Mouse (Mus musculus): ENCODE data around the gene Zfp683. TPM values are rescaled to one million over a fixed set of nuclear protein-coding genes. Genes with fewer than 3 reads are reported as not detected.

Zfp683 gene
- not detected for total RNA-seq (2021)

GRCm38 (mm10) chr4:134053538-134053937 is at the start of gene Zfp683:
TSS of gene Zfp683 (plus strand) at chr4:134053838.
- DNase-seq (ENCODE audit: extremely low spot score in 1 of 2, low spot score in 2 of 2), result no peak
- intact Hi-C loops (cut with DNase I), result no loop called here

- no peak for DNase-seq (ENCODE audit: extremely low spot score in 1 of 2, low spot score in 2 of 2)
- intact Hi-C loops (cut with DNase I), result no loop called here
Observed at GRCm38 (mm10) chr4:134005581-134006358, 47.9 kb upstream of the Zfp683 start.

GRCm38 (mm10) chr4:134006845-134007244 is 46.8 kb upstream of the Zfp683 start:
- intact Hi-C loops (cut with DNase I), result no loop called here
- DNase-seq (ENCODE audit: extremely low spot score in 1 of 2, low spot score in 2 of 2), result no peak

GRCm38 (mm10) chr4:134009709-134010108 is 43.9 kb upstream of the Zfp683 start:
- intact Hi-C loops (cut with DNase I), result no loop called here
- DNase-seq (ENCODE audit: extremely low spot score in 1 of 2, low spot score in 2 of 2), result no peak

GRCm38 (mm10) chr4:134011450-134012414 is 41.9 kb upstream of the Zfp683 start:
- DNase-seq (ENCODE audit: extremely low spot score in 1 of 2, low spot score in 2 of 2), result no peak
- intact Hi-C loops (cut with DNase I), result no loop called here

DNA sequence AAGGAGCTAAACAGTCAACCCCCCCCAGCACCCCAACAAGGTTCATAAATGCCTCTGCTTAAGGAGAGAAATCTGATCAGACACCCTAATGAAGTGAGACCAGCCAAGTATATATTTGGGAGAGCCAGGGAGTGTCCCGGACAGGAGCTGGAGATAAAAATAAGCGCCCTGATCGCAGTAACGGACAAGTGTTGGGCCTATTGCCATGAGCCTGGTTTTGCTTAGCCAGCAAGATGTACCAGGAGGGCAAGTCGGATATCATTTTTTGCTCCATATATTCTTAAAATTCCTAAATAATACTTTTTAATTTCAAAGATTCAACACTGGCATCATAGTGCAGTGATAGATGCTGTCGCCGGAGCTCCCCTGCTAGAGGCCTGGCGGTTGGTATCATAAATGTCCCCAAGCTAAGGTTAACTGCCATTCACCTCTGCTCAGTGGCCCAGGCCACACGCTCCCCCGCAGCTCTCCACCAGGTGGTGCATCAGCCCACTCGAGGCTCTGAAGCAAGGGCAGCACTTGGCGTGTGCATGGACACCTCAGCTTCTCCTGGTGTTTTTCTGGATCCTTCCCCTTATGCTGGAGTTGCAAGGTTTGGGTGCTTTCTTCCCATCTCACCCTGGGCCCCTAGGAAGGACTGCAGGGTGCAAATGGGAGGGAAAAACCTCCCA is 40.6 kb upstream of the Zfp683 start:
- no peak for DNase-seq (ENCODE audit: extremely low spot score in 1 of 2, low spot score in 2 of 2)
- intact Hi-C loops (cut with DNase I), result no loop called here

DNA sequence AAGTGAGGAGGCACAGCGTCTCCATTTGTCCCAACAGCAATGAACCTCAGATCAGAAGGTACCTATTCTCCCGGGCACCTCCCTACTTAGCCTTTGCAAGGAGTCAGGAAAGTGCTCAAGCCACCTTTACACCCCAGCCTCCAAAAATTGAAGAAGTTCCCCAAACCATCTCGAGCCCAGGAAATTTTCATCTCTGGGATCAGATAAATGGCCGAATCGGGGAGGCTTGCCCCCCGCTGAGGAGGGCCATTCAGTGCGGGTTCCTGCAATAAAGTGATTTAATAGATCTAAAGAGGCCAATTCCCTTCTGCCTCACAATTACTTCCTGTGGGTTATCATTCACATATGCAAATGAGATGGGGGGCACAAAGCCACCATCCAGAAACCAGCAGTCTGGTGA is 37.4 kb upstream of the Zfp683 start:
- intact Hi-C loops (cut with DNase I), result no loop called here
- DNase-seq (ENCODE audit: extremely low spot score in 1 of 2, low spot score in 2 of 2), result no peak

DNA sequence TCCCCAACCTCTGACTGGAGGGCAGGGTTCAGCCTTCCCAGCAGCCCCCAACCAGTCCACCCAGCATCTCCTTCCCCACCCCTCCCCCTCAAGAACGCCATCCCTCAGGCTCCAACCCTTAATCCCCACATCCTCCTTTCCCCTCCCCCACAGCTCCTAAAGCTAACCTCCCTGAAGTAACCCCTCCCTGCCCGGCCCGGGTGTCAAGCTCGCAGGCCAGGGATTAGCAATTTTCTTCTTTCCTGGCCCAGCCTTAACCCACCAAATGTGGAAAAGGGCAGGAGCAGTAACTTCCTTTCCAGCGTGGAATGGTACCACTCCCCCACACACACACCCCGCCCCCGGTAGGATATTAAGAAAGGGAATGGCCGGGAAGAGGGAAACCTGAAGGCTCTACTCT is 36.9 kb upstream of the Zfp683 start:
- intact Hi-C loops (cut with DNase I), result no loop called here
- no peak for DNase-seq (ENCODE audit: extremely low spot score in 1 of 2, low spot score in 2 of 2)

DNA sequence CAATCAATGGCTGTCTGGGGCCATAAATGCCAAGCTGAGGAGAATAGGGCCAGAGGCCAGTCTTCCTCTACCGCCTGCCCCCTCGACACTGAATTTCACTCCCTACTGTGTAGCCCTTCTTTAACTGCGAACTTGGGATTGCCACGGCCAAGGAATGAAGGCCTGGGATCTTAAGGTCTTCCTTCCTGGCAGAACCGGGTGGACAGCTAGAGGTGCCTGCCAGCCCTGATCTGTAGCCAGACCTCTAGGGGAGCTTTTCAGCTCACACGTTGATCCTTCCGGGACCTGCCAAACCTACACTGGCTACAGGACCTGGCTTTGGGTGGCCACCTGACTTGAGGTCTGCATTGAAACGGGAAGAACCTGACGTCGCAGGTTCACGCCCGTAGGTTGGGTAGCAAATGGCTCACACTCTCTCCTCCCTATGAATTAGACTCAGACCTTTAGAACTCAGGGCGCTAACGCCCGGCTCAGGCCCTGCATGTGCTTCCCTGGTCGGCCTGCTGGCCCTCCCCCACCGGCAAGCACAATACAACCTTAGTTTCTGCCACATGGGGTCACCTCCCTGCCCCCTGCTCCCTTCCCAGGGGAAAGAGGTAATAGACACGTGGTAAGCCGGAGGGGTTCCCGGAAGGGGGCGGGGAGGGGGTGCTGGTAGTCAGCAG is 36.3 kb upstream of the Zfp683 start:
- intact Hi-C loops (cut with DNase I), result no loop called here

DNA sequence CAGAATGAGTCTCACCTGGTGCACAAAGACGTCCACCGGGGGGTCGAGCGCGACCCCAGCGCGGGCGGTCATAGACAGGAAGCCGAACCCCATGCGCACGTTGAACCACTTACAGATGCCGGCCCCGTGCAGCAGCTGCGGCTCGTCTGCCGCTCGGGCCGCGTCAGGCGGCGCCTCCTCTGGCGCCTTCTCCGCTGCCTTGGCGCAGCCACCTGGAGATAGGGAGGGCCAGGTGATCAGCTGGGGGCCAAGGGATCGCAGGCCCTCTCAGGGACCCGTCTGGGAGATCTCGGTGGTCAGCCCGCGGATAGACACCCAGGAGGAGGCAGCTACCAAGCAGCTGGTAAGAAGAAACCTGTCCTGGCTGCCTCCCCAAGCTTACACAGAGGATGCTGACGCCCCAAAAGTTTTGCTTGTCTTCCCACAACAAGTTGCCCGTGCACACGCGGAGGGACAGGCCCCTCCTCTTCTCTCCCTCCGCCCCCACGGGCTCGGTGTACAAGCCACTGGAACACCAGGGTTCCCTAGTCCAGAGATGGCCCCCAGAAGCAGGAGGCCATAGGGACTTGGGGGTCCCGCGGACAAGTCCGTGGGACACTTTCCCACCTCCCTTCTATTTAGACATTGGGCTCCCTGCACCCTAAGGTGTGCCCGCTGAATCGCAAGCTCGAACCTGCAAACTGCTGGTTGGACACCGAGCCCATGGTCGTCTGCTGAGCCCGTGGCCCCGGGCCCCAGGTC is 35.4 kb upstream of the Zfp683 start:
- no peak for DNase-seq (ENCODE audit: extremely low spot score in 1 of 2, low spot score in 2 of 2)
- intact Hi-C loops (cut with DNase I), result no loop called here

More for the DNA sequence above, 36.3 kb upstream of the Zfp683 start:
- no peak for DNase-seq (ENCODE audit: extremely low spot score in 1 of 2, low spot score in 2 of 2)

DNA sequence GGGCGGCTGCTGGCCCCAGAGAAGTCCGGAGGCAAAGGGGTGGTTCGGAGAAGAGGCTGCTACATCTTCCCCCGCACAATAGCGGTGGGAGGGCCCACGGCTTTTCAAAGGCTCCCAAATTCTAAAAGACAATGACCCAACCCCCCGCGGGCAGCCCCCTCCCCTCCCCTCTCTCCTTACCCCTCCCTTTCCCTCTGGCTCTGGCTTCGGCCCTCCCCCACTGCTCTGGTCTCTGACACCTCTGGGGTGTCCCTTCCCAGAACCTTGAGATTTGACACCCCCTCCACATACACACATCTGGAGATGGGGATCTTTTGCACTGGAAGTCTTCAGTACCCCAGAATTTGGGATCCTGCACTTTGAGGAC is 34.9 kb upstream of the Zfp683 start, which contains the start of gene Lin28a:
TSS of gene Lin28a (minus strand) at position 63 of the 367 bp plus-strand sequence.
- intact Hi-C loops (cut with DNase I), result no loop called here

GRCm38 (mm10) chr4:134019210-134019609 is 34.4 kb upstream of the Zfp683 start:
- no peak for DNase-seq (ENCODE audit: extremely low spot score in 1 of 2, low spot score in 2 of 2)
- intact Hi-C loops (cut with DNase I), result no loop called here

More for the DNA sequence above, 34.9 kb upstream of the Zfp683 start, which contains the start of gene Lin28a:
- no peak for DNase-seq (ENCODE audit: extremely low spot score in 1 of 2, low spot score in 2 of 2)

GRCm38 (mm10) chr4:134019641-134020351 is 33.8 kb upstream of the Zfp683 start:
- DNase-seq (ENCODE audit: extremely low spot score in 1 of 2, low spot score in 2 of 2), result no peak
- intact Hi-C loops (cut with DNase I), result no loop called here

DNA sequence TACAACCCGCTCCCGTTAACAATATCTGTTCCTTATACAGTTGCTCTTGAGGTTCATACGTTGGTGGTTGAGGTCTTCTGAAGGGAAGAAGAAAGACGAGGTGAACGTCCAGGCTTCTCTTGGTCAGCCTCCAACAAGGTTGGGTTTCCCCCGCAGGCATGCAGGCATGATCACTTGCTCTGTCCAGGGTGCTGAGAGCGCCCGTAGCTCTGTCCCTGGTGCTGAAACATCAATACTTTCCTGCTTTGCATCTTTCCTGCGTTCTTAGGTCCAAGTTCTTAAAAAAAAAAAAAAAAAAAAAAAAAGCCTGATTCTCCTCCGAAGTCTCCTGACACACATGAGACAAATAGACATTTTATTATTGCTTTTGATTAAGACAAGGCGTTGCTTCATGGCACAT is 33.0 kb upstream of the Zfp683 start:
- intact Hi-C loops (cut with DNase I), result no loop called here
- peak in 1 of 2 experiments; percentile 50 for DNase-seq (ENCODE audit: extremely low spot score in 1 of 2, low spot score in 2 of 2)

- no peak for DNase-seq (ENCODE audit: extremely low spot score in 1 of 2, low spot score in 2 of 2)
- intact Hi-C loops (cut with DNase I), result no loop called here
Observed at GRCm38 (mm10) chr4:134025802-134026201, 27.8 kb upstream of the Zfp683 start.

DNA sequence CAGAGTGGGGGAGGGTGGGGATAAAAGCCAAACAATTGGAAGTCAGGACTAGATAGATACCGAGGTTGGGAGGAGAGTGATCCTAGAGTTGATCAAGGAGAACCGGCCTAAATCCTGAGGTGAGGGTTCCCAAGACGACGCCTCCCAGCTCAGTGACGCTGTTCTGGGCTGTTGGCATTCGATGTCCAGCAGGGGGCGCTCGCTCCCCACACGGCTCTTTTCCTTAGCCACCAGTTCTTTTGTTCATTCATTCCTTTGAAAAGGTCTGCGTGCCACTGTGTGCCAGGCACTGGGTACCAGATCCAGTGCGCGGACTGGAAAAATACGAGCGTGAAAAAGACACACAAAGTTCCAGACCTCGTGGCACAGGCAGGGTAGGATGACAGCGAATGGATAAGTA is 17.7 kb upstream of the Zfp683 start:
- DNase-seq (ENCODE audit: extremely low spot score in 1 of 2, low spot score in 2 of 2), result peak; percentile 74 to 79
- intact Hi-C loops (cut with DNase I), result loop anchor here (5.0 kb wide), 1 partner anchor 41 kb away; no protein-coding TSS in a partner anchor

DNA sequence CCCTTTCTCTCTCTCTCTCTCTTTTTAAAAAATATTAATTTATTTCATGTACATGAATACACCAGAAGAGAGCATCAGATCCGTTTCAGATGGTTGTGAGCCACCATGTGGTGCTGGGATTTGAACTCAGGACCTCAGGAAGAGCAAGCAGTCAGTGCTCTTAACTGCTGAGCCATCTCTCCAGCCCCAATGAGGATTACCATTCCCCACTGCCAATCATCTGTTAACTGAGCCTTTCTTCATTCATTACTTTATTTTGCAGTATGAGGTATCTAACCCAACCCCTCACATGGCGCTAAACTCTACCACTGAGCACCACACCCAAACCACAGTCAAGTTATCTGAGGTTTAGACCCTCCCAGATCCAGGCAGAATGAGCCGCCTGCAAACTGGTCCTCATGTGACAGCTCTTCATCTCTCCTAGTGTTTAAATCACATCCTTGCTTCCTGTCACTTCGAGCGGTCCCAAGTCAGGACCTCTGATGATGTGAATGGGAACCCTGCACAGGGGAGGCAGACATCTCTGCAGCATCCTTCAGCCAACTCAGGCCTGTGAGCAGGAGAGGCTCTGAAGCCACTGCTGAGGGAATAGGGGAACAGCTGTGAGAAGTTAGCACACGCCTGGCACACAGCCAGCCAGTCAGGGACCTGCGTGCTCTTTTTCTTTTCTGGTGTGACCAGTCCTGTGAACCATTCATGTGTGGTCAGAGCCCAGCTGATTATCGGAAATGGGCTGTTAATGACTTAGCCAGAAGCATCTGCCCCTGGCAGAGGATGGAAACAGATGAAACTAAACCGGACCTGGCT is 12.1 kb upstream of the Zfp683 start:
- intact Hi-C loops (cut with DNase I), result no loop called here
- DNase-seq (ENCODE audit: extremely low spot score in 1 of 2, low spot score in 2 of 2), result no peak
